Mouse (Mus musculus) left cerebral cortex, adult 8-10 months (tissue): ENCODE measurements around the gene Vmn1r227. TPM values are rescaled to one million over a fixed set of nuclear protein-coding genes. Genes with fewer than 3 reads are reported as not detected.

Experiments used
- DNase-seq, 2 experiments: peaks; one replicate each; pipeline ENCODE4 v3.0.0; 2022; ENCODE audit warnings: low spot score in 2 of 2
- total RNA-seq, 4 experiments: library from RNA; stranded (reverse); gene quantifications; 2 replicates each; pipeline ENCODE4 v1.2.4; 2022

The Vmn1r227 gene
- total RNA-seq = not detected

GRCm38 (mm10) chr17:20729543-20729942 is at the start of gene Vmn1r227:
Vmn1r227 (plus strand) TSS chr17:20729843.
- DNase-seq = no peak

- DNase-seq = no peak
Measured at GRCm38 (mm10) chr17:20682543-20682942, 47.1 kb upstream of the Vmn1r227 start, which contains the start of gene Vmn1r226. Vmn1r226 (plus strand) TSS chr17:20682843.

- no peak for DNase-seq
Measured at GRCm38 (mm10) chr17:20786057-20786456, 56.4 kb downstream of the Vmn1r227 start, which contains the start of gene Vmn1r228. Vmn1r228 (minus strand) TSS chr17:20786157.

Other genes starting within 250 kb of the Vmn1r227 start
- under 1 TPM in 1 of 4 experiments, not detected in 3; 0.07 TPM for gene Vmn2r108, start 248.5 kb upstream of the Vmn1r227 start, total RNA-seq
- not detected for gene Vmn1r225, start 231.7 kb upstream of the Vmn1r227 start, total RNA-seq
- not detected for gene Vmn2r109, start 165.1 kb upstream of the Vmn1r227 start, total RNA-seq
- gene Vmn2r110, start 133.4 kb upstream of the Vmn1r227 start, total RNA-seq = not detected
- not detected for gene Fpr-rs3, start 105.0 kb upstream of the Vmn1r227 start, total RNA-seq
- not detected for gene Vmn1r226, start 47.0 kb upstream of the Vmn1r227 start, total RNA-seq
- not detected for gene Vmn1r228, start 56.3 kb downstream of the Vmn1r227 start, total RNA-seq
- gene Vmn1r229, start 81.7 kb downstream of the Vmn1r227 start, total RNA-seq = under 1 TPM; 0.02 to 0.07 (median 0.06) TPM
- not detected for gene Vmn1r230, start 110.6 kb downstream of the Vmn1r227 start, total RNA-seq
- gene Vmn1r231, start 175.2 kb downstream of the Vmn1r227 start, total RNA-seq = not detected
- gene Vmn1r232, start 189.9 kb downstream of the Vmn1r227 start, total RNA-seq = under 1 TPM in 1 of 4 experiments, not detected in 3; 0.22 TPM
- 100 to 1,000 TPM; 521 to 550 (median 536) TPM for gene Ppp2r1a, start 215.5 kb downstream of the Vmn1r227 start, total RNA-seq